Mouse (Mus musculus) thymus, postnatal 10 days (tissue): ENCODE results near the gene Prdx5.

Experiments used
- DNase-seq, 2 experiments: peaks; one replicate each; pipeline ENCODE4 v3.0.0; 2021; ENCODE audit warnings: low spot score in 2 of 2

Prdx5 gene

GRCm38 (mm10) chr19:6937541-6938465, 27.9 kb upstream of the Prdx5 start:
- DNase-seq = no peak

GRCm38 (mm10) chr19:6936299-6936698, 26.4 kb upstream of the Prdx5 start:
- peak in 1 of 2 experiments; percentile 51 for DNase-seq

GRCm38 (mm10) chr19:6934195-6934977, 24.5 kb upstream of the Prdx5 start, which contains the start of gene Kcnk4:
TSS of gene Kcnk4 (minus strand) at chr19:6934515.
- DNase-seq = no peak

GRCm38 (mm10) chr19:6933436-6934194, 23.7 kb upstream of the Prdx5 start:
- no peak for DNase-seq

GRCm38 (mm10) chr19:6933102-6933435, 23.2 kb upstream of the Prdx5 start:
- no peak for DNase-seq

- DNase-seq = no peak
Observed at GRCm38 (mm10) chr19:6932018-6932417, 22.1 kb upstream of the Prdx5 start.

GRCm38 (mm10) chr19:6931002-6931401, 21.1 kb upstream of the Prdx5 start:
- DNase-seq = no peak

GRCm38 (mm10) chr19:6928080-6928479, 18.2 kb upstream of the Prdx5 start:
- DNase-seq = no peak

- no peak for DNase-seq
Observed at GRCm38 (mm10) chr19:6926559-6927255, 16.8 kb upstream of the Prdx5 start.

- no peak for DNase-seq
Observed at GRCm38 (mm10) chr19:6925611-6926329, 15.9 kb upstream of the Prdx5 start.

GRCm38 (mm10) chr19:6925307-6925573, 15.3 kb upstream of the Prdx5 start, which contains the start of gene Catsperz:
TSS of gene Catsperz (minus strand) at chr19:6925380.
- no peak for DNase-seq

- peak; percentile 66 to 90 for DNase-seq
Observed at GRCm38 (mm10) chr19:6924461-6925306, 14.8 kb upstream of the Prdx5 start.

GRCm38 (mm10) chr19:6922901-6923735, 13.2 kb upstream of the Prdx5 start:
- DNase-seq = no peak

- peak; percentile 100 for DNase-seq
Observed at GRCm38 (mm10) chr19:6921647-6922567, 12.0 kb upstream of the Prdx5 start, which contains the start of gene Esrra. TSS of gene Esrra (minus strand) at chr19:6921813.

- DNase-seq = peak; percentile 60 to 68
Observed at GRCm38 (mm10) chr19:6920741-6921636, 11.1 kb upstream of the Prdx5 start.

GRCm38 (mm10) chr19:6919876-6920740, 10.2 kb upstream of the Prdx5 start:
- no peak for DNase-seq
